Mouse (Mus musculus): Measurements from ENCODE around the gene Kdm1b.

The Kdm1b gene

DNA sequence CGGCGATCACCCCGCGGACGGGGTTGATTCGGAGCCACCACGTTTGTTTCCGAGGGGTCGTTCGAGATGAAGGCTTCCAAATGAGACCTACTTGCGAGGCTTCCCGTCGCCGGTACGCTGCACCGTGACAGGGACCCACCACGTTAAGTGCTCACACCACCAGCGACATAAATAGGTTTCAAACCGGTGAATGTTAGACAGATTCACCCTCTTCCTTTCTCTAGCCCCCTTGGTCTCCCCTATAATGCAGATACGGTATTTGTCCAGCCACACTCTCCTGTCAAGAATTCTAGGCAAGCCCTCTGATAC, 63.2 kb downstream of the Kdm1b start:
- H3K4me1 ChIP-seq (replicated peaks; ENCODE audit: low read depth, low read length), result peaks cover 30% of the 10 kb centered on the region
- peaks cover 27% of the 10 kb centered on the region for H3K36me3 ChIP-seq (ENCODE audit: insufficient read depth, low read length)
- H3K27me3 ChIP-seq (ENCODE audit: insufficient read depth, low read length), result no peaks in the 10 kb centered on the region
- no peak for TF ChIP-seq CTCF (conservative IDR thresholded peaks at IDR 0.05; ENCODE audit: low read length)
- TF ChIP-seq POU5F1 (IDR thresholded peaks at IDR 0.05; ENCODE audit: borderline replicate concordance, low read length), result no peak
- TF ChIP-seq NANOG (IDR thresholded peaks at IDR 0.05; ENCODE audit: borderline replicate concordance, low read length), result no peak
- no peaks in the 10 kb centered on the region for H3K9me3 ChIP-seq (ENCODE audit: low read length)
- H3K4me3 ChIP-seq (replicated peaks; ENCODE audit: low read length), result peak overlapping the region; percentile 96

DNA sequence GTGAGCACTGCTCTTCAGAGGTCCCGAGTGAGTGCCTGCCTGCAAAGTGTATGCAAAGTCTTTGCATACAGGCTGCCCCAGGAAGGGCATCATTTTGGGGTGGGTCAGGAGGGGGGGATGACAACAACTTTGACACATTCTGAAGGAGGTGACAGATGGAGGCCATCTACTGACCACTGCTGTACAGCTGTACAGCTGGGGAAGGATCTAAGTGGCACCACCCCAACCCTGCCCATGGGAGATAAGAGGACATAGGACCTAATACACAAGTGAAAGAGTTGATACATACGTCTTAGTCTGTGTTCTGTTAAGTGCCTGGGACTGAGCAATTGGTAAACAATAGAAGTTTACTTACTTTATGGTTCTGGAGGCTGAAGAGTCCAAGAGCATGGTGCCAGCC, 65.9 kb downstream of the Kdm1b start:
- Histone ChIP-seq H3K4me1 (replicated peaks; ENCODE audit: low read depth, low read length) (peaks cover 13% of the 10 kb centered on the region), H3K4me3 (replicated peaks; ENCODE audit: low read length) (no peak overlapping the region), H3K9me3 (ENCODE audit: low read length) (no peaks in the 10 kb centered on the region), H3K36me3 (ENCODE audit: insufficient read depth, low read length) (0 out of 2 replicates have a peak, but pooled peaks cover 4% of the 10 kb centered on the region), H3K27me3 (ENCODE audit: insufficient read depth, low read length) (no peaks in the 10 kb centered on the region)
- no peak for TF ChIP-seq CTCF (conservative IDR thresholded peaks at IDR 0.05; ENCODE audit: low read length)
- TF ChIP-seq POU5F1 (IDR thresholded peaks at IDR 0.05; ENCODE audit: borderline replicate concordance, low read length), result no peak

DNA sequence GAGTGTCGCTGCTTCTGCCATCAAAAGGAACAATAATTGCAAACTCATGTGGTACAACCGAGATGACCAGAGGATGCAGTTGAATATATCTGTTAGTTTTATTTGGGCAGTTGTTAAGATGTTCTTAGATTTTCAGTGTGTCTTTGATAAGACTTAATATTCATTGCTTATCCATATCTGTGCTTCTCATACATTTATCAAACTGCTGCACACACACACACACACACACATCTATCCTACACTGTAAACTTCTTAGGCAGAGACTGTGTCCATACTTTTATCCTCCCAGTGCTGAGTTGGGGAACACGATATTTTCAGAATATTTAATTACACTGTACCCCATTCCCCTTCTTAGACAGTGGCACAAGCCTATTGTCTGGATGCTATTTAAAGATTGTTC, 67.9 kb downstream of the Kdm1b start:
- Histone ChIP-seq H3K36me3 (ENCODE audit: insufficient read depth, low read length) (0 out of 2 replicates have a peak, but pooled peaks cover 4% of the 10 kb centered on the region), H3K9me3 (ENCODE audit: low read length) (no peaks in the 10 kb centered on the region), H3K27me3 (ENCODE audit: insufficient read depth, low read length) (no peaks in the 10 kb centered on the region), H3K4me1 (replicated peaks; ENCODE audit: low read depth, low read length) (peaks cover 11% of the 10 kb centered on the region), H3K4me3 (replicated peaks; ENCODE audit: low read length) (no peak overlapping the region)
- no peak for TF ChIP-seq NANOG (IDR thresholded peaks at IDR 0.05; ENCODE audit: borderline replicate concordance, low read length)
- TF ChIP-seq CTCF (conservative IDR thresholded peaks at IDR 0.05; ENCODE audit: low read length), result no peak
- TF ChIP-seq POU5F1 (IDR thresholded peaks at IDR 0.05; ENCODE audit: borderline replicate concordance, low read length), result no peak

DNA sequence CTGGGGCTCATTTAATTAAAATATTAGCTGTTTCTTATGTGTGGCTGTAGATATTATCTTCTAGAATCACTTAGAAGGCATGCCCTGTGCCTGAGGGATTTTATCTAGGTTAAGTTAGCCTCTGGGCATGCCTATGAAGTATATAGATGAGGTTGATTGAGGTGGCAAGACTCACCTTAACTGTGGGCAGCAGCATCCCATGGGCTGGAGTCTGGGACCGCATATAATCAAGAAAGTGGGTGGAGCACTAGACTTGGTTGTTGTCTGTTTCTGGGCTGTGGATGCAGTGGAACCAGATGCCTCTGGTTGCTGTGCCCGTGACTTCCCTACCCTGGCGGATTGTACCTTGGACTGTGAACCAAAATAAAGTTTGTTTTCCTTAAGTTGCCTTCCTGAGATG, 68.8 kb downstream of the Kdm1b start:
- Histone ChIP-seq H3K9me3 (ENCODE audit: low read length) (no peaks in the 10 kb centered on the region), H3K4me3 (replicated peaks; ENCODE audit: low read length) (no peak overlapping the region), H3K4me1 (replicated peaks; ENCODE audit: low read depth, low read length) (peaks cover 6% of the 10 kb centered on the region), H3K27me3 (ENCODE audit: insufficient read depth, low read length) (no peaks in the 10 kb centered on the region), H3K36me3 (ENCODE audit: insufficient read depth, low read length) (0 out of 2 replicates have a peak, but pooled peaks cover 4% of the 10 kb centered on the region)
- TF ChIP-seq CTCF (conservative IDR thresholded peaks at IDR 0.05; ENCODE audit: low read length) (no peak), POU5F1 (IDR thresholded peaks at IDR 0.05; ENCODE audit: borderline replicate concordance, low read length) (no peak), NANOG (IDR thresholded peaks at IDR 0.05; ENCODE audit: borderline replicate concordance, low read length) (no peak)

DNA sequence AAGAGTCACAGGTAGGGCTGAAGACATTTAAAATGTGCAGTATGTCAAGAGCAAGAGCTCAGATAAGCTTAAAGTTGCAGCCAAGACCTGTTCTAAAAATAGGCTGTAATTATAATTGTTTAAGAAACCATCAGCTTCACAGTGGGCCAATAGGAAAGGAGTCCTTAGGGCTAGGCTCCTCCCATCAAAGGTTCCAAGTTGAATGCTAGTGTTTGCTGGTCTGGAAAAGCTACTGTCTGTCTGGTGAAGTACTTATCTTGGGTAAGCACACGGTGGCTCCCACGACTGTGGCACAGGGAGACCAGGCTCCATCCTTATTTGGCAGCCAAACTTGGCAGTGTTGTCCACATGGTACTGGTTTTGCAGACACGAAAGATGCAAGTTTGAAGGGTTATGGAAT, 69.6 kb downstream of the Kdm1b start:
- no peaks in the 10 kb centered on the region for H3K9me3 ChIP-seq (ENCODE audit: low read length)
- 0 out of 2 replicates have a peak, but pooled peaks cover 4% of the 10 kb centered on the region for H3K36me3 ChIP-seq (ENCODE audit: insufficient read depth, low read length)
- no peaks in the 10 kb centered on the region for H3K27me3 ChIP-seq (ENCODE audit: insufficient read depth, low read length)
- H3K4me1 ChIP-seq (replicated peaks; ENCODE audit: low read depth, low read length), result no peaks in the 10 kb centered on the region
- TF ChIP-seq POU5F1 (IDR thresholded peaks at IDR 0.05; ENCODE audit: borderline replicate concordance, low read length) (no peak), CTCF (conservative IDR thresholded peaks at IDR 0.05; ENCODE audit: low read length) (no peak), NANOG (IDR thresholded peaks at IDR 0.05; ENCODE audit: borderline replicate concordance, low read length) (no peak)
- no peak overlapping the region for H3K4me3 ChIP-seq (replicated peaks; ENCODE audit: low read length)

DNA sequence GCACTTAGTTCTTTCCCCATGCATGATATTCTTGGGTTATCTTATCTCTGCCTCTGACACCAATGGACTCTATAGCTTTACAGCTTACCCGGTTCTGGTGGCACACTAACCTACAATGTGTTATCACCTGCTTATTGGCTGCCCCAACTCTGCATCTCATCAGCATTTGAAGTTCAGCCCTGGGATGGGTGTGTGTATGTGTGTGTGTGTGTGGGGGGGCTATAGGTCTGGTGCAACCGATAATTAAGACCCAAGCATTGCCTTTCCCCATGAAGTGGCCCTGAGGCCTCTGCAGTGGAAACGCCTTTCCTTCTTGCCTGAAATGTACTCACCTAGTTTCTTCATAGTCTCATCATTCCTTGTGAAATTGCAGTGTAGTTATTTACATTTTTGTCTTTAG, 72.7 kb downstream of the Kdm1b start:
- Histone ChIP-seq H3K4me1 (replicated peaks; ENCODE audit: low read depth, low read length) (no peaks in the 10 kb centered on the region), H3K9me3 (ENCODE audit: low read length) (no peaks in the 10 kb centered on the region), H3K36me3 (ENCODE audit: insufficient read depth, low read length) (no peaks in the 10 kb centered on the region), H3K27me3 (ENCODE audit: insufficient read depth, low read length) (peaks cover 14% of the 10 kb centered on the region), H3K4me3 (replicated peaks; ENCODE audit: low read length) (no peak overlapping the region)
- TF ChIP-seq NANOG (IDR thresholded peaks at IDR 0.05; ENCODE audit: borderline replicate concordance, low read length), result no peak
- TF ChIP-seq CTCF (conservative IDR thresholded peaks at IDR 0.05; ENCODE audit: low read length), result no peak
- no peak for TF ChIP-seq POU5F1 (IDR thresholded peaks at IDR 0.05; ENCODE audit: borderline replicate concordance, low read length)

DNA sequence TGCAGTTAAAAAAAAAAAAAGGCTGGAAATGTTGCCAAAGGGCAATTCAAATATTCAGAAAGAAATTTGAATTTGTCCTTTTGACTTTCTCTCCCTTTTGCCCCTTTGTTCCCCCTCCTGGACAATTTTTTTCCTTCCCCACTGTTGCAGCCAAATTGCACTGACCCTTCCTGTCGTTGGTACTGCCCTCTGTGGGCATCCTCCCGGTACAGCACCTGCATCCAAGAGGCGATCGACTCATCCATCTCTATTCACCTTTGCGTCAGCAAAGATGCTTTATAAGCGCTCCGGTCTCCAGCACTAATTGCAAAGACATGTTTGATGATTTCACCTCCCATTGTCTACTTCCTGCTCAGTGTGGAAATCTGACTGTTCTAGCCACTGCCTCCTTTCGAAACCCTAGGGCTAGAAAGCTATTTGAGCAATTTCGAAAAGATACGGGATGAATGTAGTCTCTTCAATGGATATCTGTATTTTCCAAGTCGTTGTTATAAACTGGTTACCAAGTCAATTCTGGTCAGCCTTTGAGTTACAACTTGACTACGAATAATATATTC, 78.1 kb downstream of the Kdm1b start:
- Histone ChIP-seq H3K36me3 (ENCODE audit: insufficient read depth, low read length) (no peaks in the 10 kb centered on the region), H3K27me3 (ENCODE audit: insufficient read depth, low read length) (peaks cover 37% of the 10 kb centered on the region), H3K4me3 (replicated peaks; ENCODE audit: low read length) (no peak overlapping the region), H3K4me1 (replicated peaks; ENCODE audit: low read depth, low read length) (peaks cover 39% of the 10 kb centered on the region), H3K9me3 (ENCODE audit: low read length) (no peaks in the 10 kb centered on the region)
- TF ChIP-seq POU5F1 (IDR thresholded peaks at IDR 0.05; ENCODE audit: borderline replicate concordance, low read length) (no peak), NANOG (IDR thresholded peaks at IDR 0.05; ENCODE audit: borderline replicate concordance, low read length) (no peak), CTCF (conservative IDR thresholded peaks at IDR 0.05; ENCODE audit: low read length) (peak; percentile 20)

DNA sequence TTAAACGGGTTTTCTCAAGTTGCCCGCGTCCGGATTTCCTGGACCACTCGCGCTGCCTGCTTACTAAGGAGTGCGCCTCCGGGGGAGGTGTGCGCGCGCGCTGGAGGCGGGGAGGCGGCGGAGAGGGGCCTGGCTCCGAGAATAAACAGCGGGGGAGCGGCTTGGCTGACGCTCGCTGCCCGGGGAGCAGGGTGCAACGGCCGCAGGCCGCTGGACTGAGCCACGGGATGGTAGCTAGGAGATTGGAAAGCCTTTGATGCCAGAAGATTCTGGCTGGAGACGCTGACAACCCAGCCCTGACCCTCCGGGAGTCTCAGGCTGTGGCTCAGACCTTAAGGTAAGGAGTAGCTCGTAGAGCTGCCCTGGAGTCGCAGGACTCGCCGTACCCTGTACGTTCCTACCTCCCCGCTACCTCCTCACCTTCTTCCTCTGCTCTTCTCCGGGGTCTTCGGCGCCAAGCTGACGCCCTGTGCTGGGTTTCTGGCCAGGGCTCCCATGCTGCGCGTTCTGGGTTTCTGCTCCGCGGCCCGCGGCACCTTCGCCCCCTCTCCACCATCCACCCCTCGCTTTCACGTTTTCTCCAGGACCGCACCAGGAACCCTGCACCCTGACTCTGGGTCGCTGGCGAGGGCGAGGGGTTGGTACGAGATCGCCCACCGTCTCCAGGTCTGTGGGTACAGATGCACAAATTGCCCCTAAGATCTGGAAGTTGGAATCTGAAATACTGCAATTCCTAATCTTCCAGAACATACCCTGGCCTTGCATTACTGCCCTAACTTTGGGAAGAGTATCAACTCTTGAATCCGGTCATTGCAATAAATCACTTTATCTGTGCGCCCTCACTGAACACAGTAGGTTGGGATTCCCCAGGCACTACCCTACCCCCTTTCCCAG, 79.5 kb downstream of the Kdm1b start, which contains the start of gene Rnf144b:
Gene Rnf144b, plus strand, starts transcription at position 120 of the 894 bp plus-strand sequence.
- H3K4me1 ChIP-seq (replicated peaks; ENCODE audit: low read depth, low read length), result peaks cover 45% of the 10 kb centered on the region
- H3K4me3 ChIP-seq (replicated peaks; ENCODE audit: low read length), result peak within 1 kb of the TSS; percentile 78
- TF ChIP-seq POU5F1 (IDR thresholded peaks at IDR 0.05; ENCODE audit: borderline replicate concordance, low read length) (no peak), NANOG (IDR thresholded peaks at IDR 0.05; ENCODE audit: borderline replicate concordance, low read length) (no peak), CTCF (conservative IDR thresholded peaks at IDR 0.05; ENCODE audit: low read length) (no peak)
- peaks cover 39% of the 10 kb centered on the region for H3K27me3 ChIP-seq (ENCODE audit: insufficient read depth, low read length)
- no peaks in the 10 kb centered on the region for H3K9me3 ChIP-seq (ENCODE audit: low read length)
- H3K36me3 ChIP-seq (ENCODE audit: insufficient read depth, low read length), result no peaks in the 10 kb centered on the region

Measured in E14TG2a.4 (cell line).